Mouse (Mus musculus): ENCODE results near the gene Tmem164. TPM values are rescaled to one million over a fixed set of nuclear protein-coding genes. Genes with fewer than 3 reads are reported as not detected.
"Not testable (repeated sequence)": the region's sequence is repeated elsewhere in the genome, so short reads cannot be mapped to it uniquely, and the experiment has no call there.

Tmem164 gene
- polyA plus RNA-seq (2012; fragmentation: generic; extraction: Trizol): 14.2 TPM
- long read RNA-seq, experiment 1, partial matches to known transcripts: 7 of 24 reads
- long read RNA-seq, experiment 1, other reads (novel, unspliced or antisense): 17 of 24 reads
- long read RNA-seq, experiment 2, full-length matches to known transcripts: 50 of 196 reads
- long read RNA-seq, experiment 2, partial matches to known transcripts: 99 of 196 reads
- long read RNA-seq, experiment 2, other reads (novel, unspliced or antisense): 47 of 196 reads

GRCm38 (mm10) chrX:142681056-142681615 is at the start of gene Tmem164:
Tmem164 (plus strand) TSS chrX:142681406.
- Histone ChIP-seq H3K4me3 (ENCODE audit: insufficient read depth, poor library complexity, severe bottlenecking) (peak within 1 kb of the TSS; percentile 38), H3ac (ENCODE audit: control insufficient read depth, insufficient read length, low read depth) (peak within 1 kb of the TSS; percentile 85), H3K79me3 (ENCODE audit: low read depth) (peaks cover 5% of the 10 kb centered on the region), H3K27me3 (ENCODE audit: control insufficient read depth, insufficient read depth, insufficient read length) (no peaks in the 10 kb centered on the region), H3K36me3 (ENCODE audit: control insufficient read depth, insufficient read depth) (no peaks in the 10 kb centered on the region), H3K79me2 (ENCODE audit: control insufficient read depth, insufficient read depth) (peaks cover 41% of the 10 kb centered on the region)
- no peak for TF ChIP-seq MYOG (IDR thresholded peaks at IDR 0.05; ENCODE audit: control insufficient read depth, extremely low read depth, insufficient read length)

GRCm38 (mm10) chrX:142632990-142633389 is 48.2 kb upstream of the Tmem164 start:
- not testable (repeated sequence) for H3K79me2 ChIP-seq (ENCODE audit: control insufficient read depth, insufficient read depth); H3K36me3 ChIP-seq (ENCODE audit: control insufficient read depth, insufficient read depth); H3K79me3 ChIP-seq (ENCODE audit: low read depth); H3K4me3 ChIP-seq (ENCODE audit: insufficient read depth, poor library complexity, severe bottlenecking); H3K27me3 ChIP-seq (ENCODE audit: control insufficient read depth, insufficient read depth, insufficient read length); H3ac ChIP-seq (ENCODE audit: control insufficient read depth, insufficient read length, low read depth)

GRCm38 (mm10) chrX:142647202-142647601 is 34.0 kb upstream of the Tmem164 start:
- Histone ChIP-seq H3K79me2 (ENCODE audit: control insufficient read depth, insufficient read depth) (no peaks in the 10 kb centered on the region), H3K79me3 (ENCODE audit: low read depth) (no peaks in the 10 kb centered on the region), H3ac (ENCODE audit: control insufficient read depth, insufficient read length, low read depth) (no peak overlapping the region), H3K36me3 (ENCODE audit: control insufficient read depth, insufficient read depth) (no peaks in the 10 kb centered on the region), H3K4me3 (ENCODE audit: insufficient read depth, poor library complexity, severe bottlenecking) (no peak overlapping the region), H3K27me3 (ENCODE audit: control insufficient read depth, insufficient read depth, insufficient read length) (no peaks in the 10 kb centered on the region)
- TF ChIP-seq CTCF (IDR thresholded peaks at IDR 0.05; ENCODE audit: control insufficient read depth, insufficient read depth, insufficient read length): no peak
- TF ChIP-seq MYOD1 (IDR thresholded peaks at IDR 0.05; ENCODE audit: control insufficient read depth, insufficient read length, low read depth): no peak
- no peak for TF ChIP-seq USF1 (IDR thresholded peaks at IDR 0.05; ENCODE audit: low read depth)
- no peak for TF ChIP-seq MAX (IDR thresholded peaks at IDR 0.05)
- TF ChIP-seq FOSL1 (IDR thresholded peaks at IDR 0.05; ENCODE audit: insufficient read depth, low read length, poor library complexity, severe bottlenecking): no peak
- no peak for TF ChIP-seq CEBPB (IDR thresholded peaks at IDR 0.05; ENCODE audit: low read depth)
- no peak for TF ChIP-seq MYOG (IDR thresholded peaks at IDR 0.05; ENCODE audit: control insufficient read depth, extremely low read depth, insufficient read length)

DNA sequence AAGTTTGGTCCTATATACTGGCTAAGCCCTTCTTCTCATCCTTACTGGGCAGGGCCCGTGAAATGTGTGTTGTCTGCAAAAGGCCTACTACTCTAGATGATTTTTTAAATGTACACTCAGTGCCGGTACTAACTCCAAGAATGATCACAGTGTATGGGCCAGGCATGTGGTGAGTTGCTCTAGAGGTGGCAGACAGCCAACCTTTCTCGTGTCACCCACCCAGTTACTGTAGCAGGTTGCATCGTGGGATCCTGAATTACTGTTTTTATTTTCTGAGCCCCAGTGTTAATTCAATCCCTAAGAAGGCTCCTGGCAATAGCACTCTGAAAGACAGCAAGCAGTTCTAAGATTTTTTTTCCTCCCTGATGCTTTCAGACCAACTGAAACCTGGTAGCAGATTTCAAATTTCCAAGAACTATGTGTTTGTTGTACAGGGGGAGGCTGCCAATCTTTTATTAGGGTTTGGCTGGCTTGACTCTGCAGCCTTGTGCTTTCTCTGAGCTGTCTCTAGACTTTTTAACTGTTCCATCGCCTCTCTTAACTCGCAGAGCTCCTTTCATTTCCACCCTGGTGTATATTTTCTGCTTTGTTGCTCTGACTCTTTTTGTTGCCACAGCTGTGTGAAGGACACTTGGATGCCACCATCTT is 31.0 kb upstream of the Tmem164 start:
- Histone ChIP-seq H3K36me3 (ENCODE audit: control insufficient read depth, insufficient read depth) (no peaks in the 10 kb centered on the region), H3ac (ENCODE audit: control insufficient read depth, insufficient read length, low read depth) (no peak overlapping the region), H3K79me3 (ENCODE audit: low read depth) (no peaks in the 10 kb centered on the region), H3K4me3 (ENCODE audit: insufficient read depth, poor library complexity, severe bottlenecking) (no peak overlapping the region), H3K27me3 (ENCODE audit: control insufficient read depth, insufficient read depth, insufficient read length) (no peaks in the 10 kb centered on the region), H3K79me2 (ENCODE audit: control insufficient read depth, insufficient read depth) (no peaks in the 10 kb centered on the region)
- TF ChIP-seq MYOG (IDR thresholded peaks at IDR 0.05; ENCODE audit: control insufficient read depth, extremely low read depth, insufficient read length): no peak

- no peak for TF ChIP-seq USF1 (IDR thresholded peaks at IDR 0.05; ENCODE audit: low read depth)
- TF ChIP-seq MYOD1 (IDR thresholded peaks at IDR 0.05; ENCODE audit: control insufficient read depth, insufficient read length, low read depth): no peak
- no peak for TF ChIP-seq MAX (IDR thresholded peaks at IDR 0.05)
- no peak overlapping the region for H3ac ChIP-seq (ENCODE audit: control insufficient read depth, insufficient read length, low read depth)
- no peak overlapping the region for H3K4me3 ChIP-seq (ENCODE audit: insufficient read depth, poor library complexity, severe bottlenecking)
- H3K79me2 ChIP-seq (ENCODE audit: control insufficient read depth, insufficient read depth): no peaks in the 10 kb centered on the region
- no peaks in the 10 kb centered on the region for H3K36me3 ChIP-seq (ENCODE audit: control insufficient read depth, insufficient read depth)
- H3K27me3 ChIP-seq (ENCODE audit: control insufficient read depth, insufficient read depth, insufficient read length): no peaks in the 10 kb centered on the region
- no peaks in the 10 kb centered on the region for H3K79me3 ChIP-seq (ENCODE audit: low read depth)
Measured at GRCm38 (mm10) chrX:142664704-142665422, 16.3 kb upstream of the Tmem164 start.

- H3K79me2 ChIP-seq (ENCODE audit: control insufficient read depth, insufficient read depth): no peaks in the 10 kb centered on the region
- no peaks in the 10 kb centered on the region for H3K27me3 ChIP-seq (ENCODE audit: control insufficient read depth, insufficient read depth, insufficient read length)
- no peaks in the 10 kb centered on the region for H3K79me3 ChIP-seq (ENCODE audit: low read depth)
- H3K36me3 ChIP-seq (ENCODE audit: control insufficient read depth, insufficient read depth): no peaks in the 10 kb centered on the region
- H3K4me3 ChIP-seq (ENCODE audit: insufficient read depth, poor library complexity, severe bottlenecking): no peak overlapping the region
- no peak for TF ChIP-seq CEBPB (IDR thresholded peaks at IDR 0.05; ENCODE audit: low read depth)
- no peak overlapping the region for H3ac ChIP-seq (ENCODE audit: control insufficient read depth, insufficient read length, low read depth)
Measured at GRCm38 (mm10) chrX:142665423-142665805, 15.8 kb upstream of the Tmem164 start.
